Mouse (Mus musculus) hindbrain, postnatal 0 days (tissue): ENCODE results near the gene Klra3. TPM values are rescaled to one million over a fixed set of nuclear protein-coding genes. Genes with fewer than 3 reads are reported as not detected.

Experiments used
- polyA plus RNA-seq: library from polyadenylated mRNA; unstranded; fragments of >200 nt; fragmentation: Nextera tagmentation; extraction: Ambion mirVana; gene quantifications from 2 replicates; pipeline ENCODE4 v1.2.1, GENCODE M21; 2015
- total RNA-seq: library from RNA; depleted of rRNA; stranded (reverse); fragments of >200 nt; gene quantifications from 2 replicates; pipeline ENCODE4 v1.2.3, GENCODE M21; 2014; rRNA removed

Gene Klra3
- total and polyA plus RNA-seq, 2 experiments from 2014 or later, result not detected

Other genes with a start within 250 kb of the Klra3 start
- not detected in 2 replicates for gene Klra8, start 207.7 kb downstream of the Klra3 start, total RNA-seq
- gene Klra8, start 207.7 kb downstream of the Klra3 start, polyA plus RNA-seq, result not detected in 2 replicates
- not detected in 2 replicates for gene Klra9, start 144.5 kb downstream of the Klra3 start, total RNA-seq
- gene Klra9, start 144.5 kb downstream of the Klra3 start, polyA plus RNA-seq, result not detected in 2 replicates
- not detected in 2 replicates for gene Klra7, start 104.3 kb downstream of the Klra3 start, total RNA-seq
- gene Klra7, start 104.3 kb downstream of the Klra3 start, polyA plus RNA-seq, result not detected in 2 replicates
- not detected in 2 replicates for gene Klra10, start 55.6 kb downstream of the Klra3 start, total RNA-seq
- not detected in 2 replicates for gene Klra10, start 55.6 kb downstream of the Klra3 start, polyA plus RNA-seq
- not detected in 2 replicates for gene Klra1, start 49.3 kb upstream of the Klra3 start, total RNA-seq
- not detected in 2 replicates for gene Klra1, start 49.3 kb upstream of the Klra3 start, polyA plus RNA-seq